Mouse (Mus musculus) thymus, postnatal 14 days (tissue): Measurements from ENCODE around the gene Eif3a.

Experiments used
- DNase-seq: peaks from one replicate; pipeline ENCODE4 v3.0.0; 2021

Eif3a gene

DNA sequence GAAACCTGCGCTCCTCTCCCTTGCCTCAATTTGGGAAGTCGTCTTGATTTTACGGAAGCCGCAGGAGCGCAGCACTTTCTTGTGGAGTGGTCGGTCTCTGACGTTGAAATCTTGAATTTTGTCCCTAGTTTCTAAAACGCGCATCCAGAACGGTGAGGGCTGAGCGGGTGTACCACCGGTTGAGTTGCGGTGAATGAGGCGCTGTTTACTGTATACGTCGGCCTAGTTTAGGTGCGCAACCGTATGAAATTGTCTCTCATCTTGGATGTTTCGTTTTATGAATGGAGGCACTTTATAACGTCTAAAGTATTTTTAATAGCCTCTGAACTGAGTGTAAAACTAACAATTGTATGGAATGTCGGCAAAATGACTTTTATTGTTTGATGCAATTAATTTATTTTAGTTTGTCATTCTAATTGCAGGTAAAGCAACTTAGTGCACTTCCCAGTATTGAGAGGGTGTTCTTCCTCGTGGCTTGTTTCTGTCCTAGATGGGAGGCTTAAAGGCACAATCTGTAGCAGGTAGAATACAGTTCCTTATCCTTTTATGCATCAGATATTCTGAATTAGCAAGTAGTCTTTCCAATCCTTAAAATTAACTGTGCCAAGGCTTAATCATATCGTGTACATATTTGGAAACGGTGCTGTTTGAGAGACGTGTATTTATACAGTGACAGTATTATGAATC is 33.2 kb downstream of the Eif3a start:
- DNase-seq: no peak

DNA sequence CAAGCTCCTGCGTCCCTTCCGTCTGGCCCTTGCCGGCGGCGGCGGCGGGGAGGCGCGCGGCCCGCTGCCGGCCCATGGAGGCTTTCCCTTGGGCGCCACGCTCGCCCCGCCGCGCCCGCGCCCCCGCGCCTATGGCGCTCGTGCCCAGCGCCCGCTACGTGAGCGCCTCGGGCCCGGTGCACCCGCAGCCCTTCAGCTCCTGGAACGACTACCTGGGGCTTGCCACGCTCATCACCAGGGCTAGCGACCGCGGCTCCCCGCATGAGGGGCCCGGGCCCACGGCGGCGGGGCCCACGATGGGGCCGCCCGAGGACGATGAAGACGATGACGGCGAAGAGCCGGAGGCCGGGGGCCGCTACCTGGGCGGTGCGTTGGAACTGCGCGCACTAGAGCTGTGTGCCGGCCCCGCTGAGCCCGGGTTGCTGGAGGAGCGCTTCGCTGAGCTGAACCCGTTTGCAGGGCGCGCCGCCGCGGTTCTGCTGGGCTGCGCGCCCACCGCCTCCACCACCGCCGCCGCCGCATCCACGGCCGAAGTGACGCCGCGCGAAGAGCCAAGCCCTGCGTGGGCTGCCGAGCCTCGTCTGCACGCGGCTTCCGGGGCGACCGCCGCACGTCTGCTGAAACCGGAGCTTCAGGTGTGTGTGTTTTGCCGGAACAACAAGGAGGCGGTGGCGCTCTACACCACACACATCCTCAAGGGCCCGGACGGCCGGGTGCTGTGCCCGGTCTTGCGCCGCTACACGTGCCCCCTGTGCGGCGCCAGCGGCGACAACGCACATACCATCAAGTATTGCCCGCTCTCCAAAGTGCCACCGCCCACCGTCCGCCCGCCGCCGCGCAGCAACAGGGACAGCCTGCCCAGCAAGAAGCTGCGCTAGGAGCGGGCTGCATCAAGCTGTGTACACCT is 34.0 kb downstream of the Eif3a start:
- peak; percentile 78 for DNase-seq

DNA sequence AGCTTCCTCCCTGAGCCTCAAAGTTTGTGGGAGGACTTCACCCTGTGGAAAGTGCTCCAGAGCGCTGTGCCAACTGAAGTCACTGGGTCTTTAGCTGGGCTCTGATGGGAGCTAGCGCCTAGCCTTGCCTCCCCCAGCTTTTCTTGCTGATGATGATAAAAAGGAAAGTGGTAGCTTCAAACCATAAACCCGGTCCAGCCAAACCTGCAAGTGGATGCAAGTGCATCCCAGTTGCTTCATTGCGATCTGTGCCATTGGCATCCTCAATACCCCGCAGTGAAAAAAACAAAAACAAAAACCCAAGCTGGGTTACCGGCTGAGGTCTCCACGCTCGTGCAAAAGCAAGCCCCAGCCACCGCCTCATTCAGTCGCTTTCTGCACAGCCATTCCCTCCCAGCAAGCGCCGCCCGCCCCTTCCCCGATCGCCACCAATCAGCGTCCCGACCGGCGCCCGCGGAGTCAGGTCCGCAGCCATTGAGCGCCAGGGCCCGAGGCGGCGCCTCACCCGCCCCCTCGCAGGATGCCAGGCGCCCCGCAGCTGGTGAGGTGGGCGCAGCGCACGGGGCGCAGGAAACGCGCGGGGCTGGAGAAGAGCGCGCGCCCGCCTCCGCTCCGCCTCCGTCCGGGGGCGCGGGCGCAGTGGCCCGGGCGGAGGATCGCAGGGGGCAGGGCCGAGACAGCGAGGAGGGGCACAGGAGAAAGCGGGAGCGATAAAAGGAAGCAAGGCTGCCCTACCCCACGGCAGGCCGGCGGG is 34.8 kb downstream of the Eif3a start, which contains the start of gene Nanos1:
TSS of gene Nanos1 (plus strand) at position 550 of the 754 bp plus-strand sequence.
- peak; percentile 96 for DNase-seq

DNA sequence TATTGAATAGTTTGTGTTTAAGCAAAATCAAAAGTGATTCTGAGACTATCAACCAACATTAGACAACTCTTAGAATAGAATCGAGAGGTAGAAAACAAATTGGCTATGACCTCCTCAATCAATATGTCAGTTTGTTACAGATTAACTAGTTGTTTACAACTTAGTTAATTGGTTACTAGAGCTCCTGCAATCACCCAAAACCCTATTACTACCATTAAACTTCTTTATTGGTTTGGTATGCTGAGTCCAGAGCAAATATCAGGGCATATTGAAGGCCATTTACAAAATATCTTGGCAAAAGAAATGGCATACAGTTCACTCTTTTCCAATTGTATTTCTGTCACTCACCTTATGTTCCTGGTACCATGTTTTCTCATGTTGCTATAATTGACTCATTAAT is 42.7 kb downstream of the Eif3a start:
- no peak for DNase-seq

DNA sequence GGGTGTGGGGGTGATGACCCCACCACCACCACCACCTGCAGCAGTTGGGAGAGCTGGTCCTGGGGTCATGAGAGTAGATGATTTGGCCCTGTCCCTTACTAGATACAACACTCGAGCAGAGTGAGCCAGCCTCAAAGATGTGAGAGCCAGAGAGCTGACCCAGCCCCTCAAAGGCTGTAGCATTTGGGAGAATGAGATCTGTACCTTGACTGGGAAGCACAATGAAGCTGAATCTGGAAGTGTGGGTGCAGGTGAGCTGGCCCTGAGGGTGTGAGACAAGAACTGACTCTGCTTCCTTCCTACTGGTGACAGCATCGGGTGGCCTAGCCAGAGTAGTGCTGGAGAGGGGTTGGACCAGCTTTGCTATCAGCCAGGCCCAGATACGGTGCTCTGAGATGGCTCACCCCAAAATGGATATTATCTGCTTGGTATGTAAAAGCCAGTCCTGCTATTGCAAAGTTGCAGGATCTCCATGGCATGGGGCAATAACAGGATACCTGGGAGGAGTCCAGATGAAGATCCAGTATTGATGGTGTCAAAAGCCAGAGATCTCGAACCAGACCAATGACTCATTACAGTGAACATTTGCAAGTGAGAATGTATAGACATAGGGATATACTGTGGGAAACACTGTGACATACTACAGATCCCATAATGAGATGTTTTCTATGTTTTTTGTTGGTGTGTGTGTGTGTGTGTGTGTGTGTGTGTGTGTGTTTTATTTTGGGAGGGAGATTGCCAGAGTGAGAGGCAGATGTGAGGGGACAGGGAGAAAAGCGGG is 46.5 kb downstream of the Eif3a start:
- DNase-seq: no peak

DNA sequence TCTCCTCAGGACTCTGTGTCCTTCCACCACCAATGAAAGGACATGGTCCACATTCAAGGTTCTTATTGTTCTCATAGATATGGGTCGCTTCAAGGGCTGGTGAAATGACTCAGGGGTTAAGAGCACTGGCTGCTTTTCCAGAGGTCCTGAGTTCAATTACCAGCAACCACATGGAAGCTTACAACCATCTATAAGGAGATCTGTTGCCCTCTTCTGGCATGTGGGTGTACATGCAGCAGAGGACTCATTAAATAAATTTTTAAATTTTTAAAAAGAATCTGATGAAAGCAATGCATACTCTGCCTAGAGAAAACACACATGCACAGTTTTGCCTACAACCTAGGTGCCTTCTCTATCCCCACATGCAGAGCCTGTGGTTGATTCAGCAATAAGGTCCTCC is 49.9 kb downstream of the Eif3a start:
- DNase-seq: no peak

DNA sequence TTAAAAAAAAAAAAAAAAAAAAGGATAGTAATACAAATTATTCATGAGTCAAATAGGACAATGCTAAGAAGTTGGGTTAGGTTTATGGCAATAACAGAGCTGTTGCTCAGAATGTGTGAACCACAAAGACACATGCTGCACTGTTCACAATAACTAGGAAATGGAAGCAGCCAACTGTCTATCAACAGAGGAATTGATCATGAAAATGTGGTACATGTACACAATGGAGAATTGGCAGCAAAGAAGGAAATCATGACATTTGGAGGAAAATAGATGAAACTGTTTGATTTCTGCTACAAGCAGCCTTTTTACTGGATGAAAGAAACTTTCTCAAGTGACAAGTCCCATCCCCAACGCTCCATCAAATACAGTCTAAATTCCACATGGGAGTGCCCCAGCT is 58.5 kb downstream of the Eif3a start:
- DNase-seq: no peak

DNA sequence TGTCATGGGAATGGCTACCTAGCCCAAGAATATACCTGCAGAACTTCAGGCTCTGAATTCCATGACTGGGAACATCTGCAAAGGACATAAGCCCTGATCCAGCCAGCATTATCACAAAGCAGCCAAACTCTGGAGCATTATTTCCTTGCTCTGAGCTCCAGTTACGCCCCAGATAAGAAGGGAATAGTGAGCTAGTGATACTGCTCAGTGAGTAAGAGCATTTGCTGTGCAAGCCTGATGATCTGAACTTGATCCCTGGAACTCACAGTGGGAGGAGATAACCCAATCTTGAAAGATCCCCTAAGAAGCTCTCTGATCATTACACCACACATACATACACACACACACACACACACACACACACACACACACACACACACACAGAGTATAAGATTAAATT is 59.2 kb downstream of the Eif3a start:
- DNase-seq: no peak

DNA sequence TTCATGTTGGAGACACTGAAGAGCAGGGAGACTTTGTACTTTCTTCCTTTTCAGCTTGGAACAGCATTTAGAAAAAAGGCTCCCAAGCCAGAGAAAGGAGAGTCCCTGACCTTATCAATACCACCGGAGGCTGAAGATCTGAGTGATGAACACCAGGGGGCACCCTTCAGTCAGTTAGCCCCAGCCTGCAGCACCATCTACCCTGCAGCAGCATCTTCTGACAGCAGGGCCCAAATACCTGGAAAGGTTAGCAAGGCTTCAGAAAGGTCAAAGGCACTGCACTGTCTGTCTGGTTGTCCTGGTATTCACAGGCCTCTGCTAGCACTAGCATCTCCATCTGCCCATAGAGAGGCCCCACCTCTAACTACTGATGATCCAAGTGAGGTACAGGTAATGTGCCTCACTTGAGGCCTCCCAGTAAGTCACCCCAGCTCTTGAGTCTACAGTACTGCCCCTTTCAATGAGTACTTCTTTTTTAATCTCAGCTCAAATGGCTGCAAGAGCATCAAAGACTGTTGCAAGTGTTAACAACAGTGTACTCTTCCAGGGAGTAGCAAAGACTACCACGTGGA is 60.1 kb downstream of the Eif3a start:
- peak; percentile 63 for DNase-seq

DNA sequence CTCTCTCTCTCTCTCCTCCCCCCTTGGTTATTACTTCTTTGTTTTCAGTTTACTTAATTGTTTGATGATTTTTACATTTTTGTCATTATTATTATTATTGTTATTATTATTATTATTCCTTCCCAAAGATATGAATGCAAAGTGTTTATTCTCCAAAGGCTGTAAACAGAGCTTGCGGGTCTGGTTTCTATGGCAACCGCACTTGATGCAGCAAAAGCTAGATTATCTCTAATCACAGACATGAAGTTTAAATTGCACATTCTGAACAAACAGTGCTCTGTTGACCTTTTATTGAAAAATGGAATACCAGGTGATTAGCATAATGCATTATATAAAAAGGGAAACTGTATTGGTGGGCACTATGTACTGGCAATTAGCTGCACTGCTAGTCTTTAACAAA is 74.1 kb downstream of the Eif3a start:
- DNase-seq: no peak

DNA sequence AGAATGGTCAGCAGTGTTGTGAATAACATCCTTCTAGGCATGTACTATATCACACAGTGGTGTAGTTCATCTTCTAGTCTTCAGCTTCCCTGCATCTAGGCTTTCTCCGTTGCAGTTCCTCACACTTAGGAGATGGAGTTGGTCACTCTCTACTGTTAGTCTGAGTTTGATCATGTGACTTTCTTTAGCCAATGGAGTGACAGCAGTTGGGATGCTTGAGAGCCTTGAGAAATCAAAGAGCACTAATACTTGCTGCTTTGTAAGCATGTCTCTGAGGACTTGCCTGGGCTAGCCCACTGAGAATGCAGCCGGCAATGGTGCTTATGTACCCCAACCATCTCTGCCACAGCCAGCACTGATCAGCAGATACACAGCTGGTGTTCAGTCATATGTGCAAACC is 77.9 kb downstream of the Eif3a start:
- DNase-seq: no peak
